Mouse (Mus musculus): Measurements from ENCODE around the gene Usp36.

Usp36 gene

GRCm38 (mm10) chr11:118298810-118299209 lies 8.8 kb upstream of the Usp36 start:
- DNase-seq (ENCODE audit: low spot score in 2 of 2) = no peak

GRCm38 (mm10) chr11:118297967-118298366 lies 7.9 kb upstream of the Usp36 start:
- DNase-seq (ENCODE audit: low spot score in 2 of 2) = no peak

GRCm38 (mm10) chr11:118295026-118295425 lies 5.0 kb upstream of the Usp36 start:
- DNase-seq (ENCODE audit: low spot score in 2 of 2) = no peak

- no peak for DNase-seq (ENCODE audit: low spot score in 2 of 2)
These were observed 2.6 kb upstream of the Usp36 start for GRCm38 (mm10) chr11:118292671-118293070.

GRCm38 (mm10) chr11:118289562-118289961 lies 482 bp downstream of the Usp36 start:
- no peak for DNase-seq (ENCODE audit: low spot score in 2 of 2)

GRCm38 (mm10) chr11:118289037-118289511 lies 970 bp downstream of the Usp36 start:
- no peak for DNase-seq (ENCODE audit: low spot score in 2 of 2)

GRCm38 (mm10) chr11:118287573-118287972 lies 2.5 kb downstream of the Usp36 start:
- no peak for DNase-seq (ENCODE audit: low spot score in 2 of 2)

- no peak for DNase-seq (ENCODE audit: low spot score in 2 of 2)
These were observed 3.6 kb downstream of the Usp36 start for GRCm38 (mm10) chr11:118286434-118286833.

- DNase-seq (ENCODE audit: low spot score in 2 of 2) = no peak
These were observed 4.3 kb downstream of the Usp36 start for GRCm38 (mm10) chr11:118285791-118286190.

GRCm38 (mm10) chr11:118280218-118280617 lies 9.8 kb downstream of the Usp36 start:
- no peak for DNase-seq (ENCODE audit: low spot score in 2 of 2)

- no peak for DNase-seq (ENCODE audit: low spot score in 2 of 2)
These were observed 13.7 kb downstream of the Usp36 start for GRCm38 (mm10) chr11:118276328-118276727.

- no peak for DNase-seq (ENCODE audit: low spot score in 2 of 2)
These were observed 15.0 kb downstream of the Usp36 start for GRCm38 (mm10) chr11:118275092-118275491.

GRCm38 (mm10) chr11:118269827-118270226 lies 20.2 kb downstream of the Usp36 start:
- no peak for DNase-seq (ENCODE audit: low spot score in 2 of 2)

GRCm38 (mm10) chr11:118266666-118267046 lies 23.4 kb downstream of the Usp36 start:
- no peak for DNase-seq (ENCODE audit: low spot score in 2 of 2)

- DNase-seq (ENCODE audit: low spot score in 2 of 2) = no peak
These were observed 23.9 kb downstream of the Usp36 start for GRCm38 (mm10) chr11:118266044-118266665.

- DNase-seq (ENCODE audit: low spot score in 2 of 2) = no peak
These were observed 24.4 kb downstream of the Usp36 start for GRCm38 (mm10) chr11:118265621-118266020.

- no peak for DNase-seq (ENCODE audit: low spot score in 2 of 2)
These were observed 26.9 kb downstream of the Usp36 start for GRCm38 (mm10) chr11:118263146-118263545.

GRCm38 (mm10) chr11:118260081-118260480 lies 30.0 kb downstream of the Usp36 start:
- no peak for DNase-seq (ENCODE audit: low spot score in 2 of 2)

GRCm38 (mm10) chr11:118259580-118259979 lies 30.5 kb downstream of the Usp36 start:
- no peak for DNase-seq (ENCODE audit: low spot score in 2 of 2)

GRCm38 (mm10) chr11:118256371-118256770 lies 33.7 kb downstream of the Usp36 start:
- no peak for DNase-seq (ENCODE audit: low spot score in 2 of 2)

GRCm38 (mm10) chr11:118254159-118254951 lies 35.7 kb downstream of the Usp36 start:
- peak; percentile 54 to 76 for DNase-seq (ENCODE audit: low spot score in 2 of 2)

- DNase-seq (ENCODE audit: low spot score in 2 of 2) = no peak
These were observed 36.4 kb downstream of the Usp36 start for GRCm38 (mm10) chr11:118253447-118254158.

- DNase-seq (ENCODE audit: low spot score in 2 of 2) = no peak
These were observed 41.0 kb downstream of the Usp36 start for GRCm38 (mm10) chr11:118249012-118249383.
